Mouse (Mus musculus) megakaryocyte, adult 5-6 weeks (primary cell): ENCODE data around the gene Foxj3. TPM values are rescaled to one million over a fixed set of nuclear protein-coding genes. Genes with fewer than 3 reads are reported as not detected.

Experiments
- ATAC-seq: 2 replicates; pipeline ENCODE4 v1.8.0; 2016; ENCODE audit warnings: mild to moderate bottlenecking, inconsistent platforms; ENCODE audit not compliant: poor library complexity, severe bottlenecking
- total RNA-seq, 2 experiments: library from RNA; stranded (forward) in 1 of 2; stranded (reverse) in 1 of 2; fragments of 153-499, 151-499 nt in 1 of 2; fragments of 221-1000, 200-1000 nt in 1 of 2; gene quantifications; 2 replicates each; pipeline versions ENCODE4 v1.2.3 to v1.2.4; 2015 to 2017

The Foxj3 gene
- total RNA-seq, 2 experiments from 2014 or later, result 13.4 to 31.6 TPM

- no peak for ATAC-seq
Observed at GRCm38 (mm10) chr4:119566322-119566835, 29.6 kb downstream of the Foxj3 start.

DNA sequence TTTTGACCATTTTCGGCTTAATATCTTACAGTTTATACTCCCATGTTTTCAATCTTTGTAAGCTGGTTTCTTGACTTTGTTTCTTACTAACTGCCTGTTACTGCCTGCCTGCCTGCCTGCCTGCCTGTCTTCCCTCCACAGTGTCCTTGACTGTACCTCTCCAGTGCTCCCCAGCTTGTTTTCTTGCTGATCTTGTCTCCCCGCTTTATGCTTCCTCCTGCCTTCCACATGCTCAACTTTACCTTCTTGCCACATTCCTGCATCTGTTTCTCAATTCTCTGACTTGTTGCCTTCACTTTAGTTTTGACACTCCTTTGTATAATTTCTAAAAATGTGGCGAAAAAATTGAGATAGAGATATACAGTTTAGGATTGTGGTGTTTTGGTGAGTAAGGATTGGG lies 35.9 kb downstream of the Foxj3 start:
- ATAC-seq, result peak; percentile 51

- ATAC-seq, result no peak
Observed at GRCm38 (mm10) chr4:119574504-119574903, 37.7 kb downstream of the Foxj3 start.

DNA sequence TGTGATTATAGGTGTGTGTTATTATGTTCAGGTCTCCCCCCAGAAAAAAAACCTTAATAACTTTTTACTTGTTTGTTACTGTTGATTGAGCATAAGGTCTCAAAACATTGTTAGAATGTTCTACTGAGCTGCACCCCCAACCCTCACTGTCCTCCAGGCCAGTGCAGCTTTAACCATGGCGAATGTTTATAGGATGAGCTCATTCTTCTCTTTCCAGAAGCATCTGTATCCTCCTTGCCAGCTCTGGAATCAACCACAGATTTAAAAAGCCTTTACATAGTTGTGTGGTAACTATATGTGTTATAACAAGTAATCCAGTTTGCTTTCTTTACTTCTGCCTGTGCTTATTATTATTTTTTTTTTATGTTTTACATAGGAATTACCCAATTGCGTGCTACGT lies 38.7 kb downstream of the Foxj3 start:
- ATAC-seq, result no peak

DNA sequence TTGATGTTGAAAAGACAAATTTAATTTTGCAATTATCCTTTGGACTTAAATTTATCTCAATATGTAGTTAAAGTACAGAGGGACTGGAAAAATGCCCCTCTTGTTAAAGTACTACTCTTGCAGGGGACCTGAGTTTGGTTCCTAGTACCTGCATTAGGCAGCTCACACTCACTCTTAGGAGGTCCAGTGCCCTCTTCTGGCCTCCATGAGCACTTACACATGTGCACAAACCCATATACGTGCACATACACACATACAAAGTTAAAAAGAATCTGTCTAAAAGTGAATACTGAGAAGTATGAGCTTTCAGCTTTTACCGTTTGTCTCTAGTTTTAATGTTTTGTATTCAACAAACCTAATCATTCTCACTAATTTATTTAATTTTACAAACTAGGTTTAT lies 51.2 kb downstream of the Foxj3 start:
- no peak for ATAC-seq

GRCm38 (mm10) chr4:119589423-119589822 lies 52.6 kb downstream of the Foxj3 start:
- ATAC-seq, result no peak

DNA sequence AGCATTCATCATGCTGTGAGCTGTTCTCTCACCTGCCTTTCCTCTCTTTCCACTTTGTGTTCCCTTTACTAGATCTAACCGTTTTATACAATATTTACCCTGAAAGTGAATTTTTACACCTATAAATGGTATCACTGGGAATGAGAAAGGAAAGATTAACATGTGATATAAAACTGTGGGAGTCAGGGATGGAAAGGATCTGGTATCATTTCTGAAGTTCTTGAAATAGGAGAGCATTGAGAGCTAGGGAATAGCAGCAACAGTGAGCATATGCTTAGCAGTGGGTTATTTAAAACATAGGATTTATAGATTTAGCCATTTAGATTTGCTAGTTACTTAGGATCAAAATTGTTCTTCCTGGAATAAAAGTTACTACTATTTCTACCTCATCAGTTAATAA lies 53.2 kb downstream of the Foxj3 start:
- no peak for ATAC-seq

GRCm38 (mm10) chr4:119592479-119592878 lies 55.7 kb downstream of the Foxj3 start:
- ATAC-seq, result no peak

DNA sequence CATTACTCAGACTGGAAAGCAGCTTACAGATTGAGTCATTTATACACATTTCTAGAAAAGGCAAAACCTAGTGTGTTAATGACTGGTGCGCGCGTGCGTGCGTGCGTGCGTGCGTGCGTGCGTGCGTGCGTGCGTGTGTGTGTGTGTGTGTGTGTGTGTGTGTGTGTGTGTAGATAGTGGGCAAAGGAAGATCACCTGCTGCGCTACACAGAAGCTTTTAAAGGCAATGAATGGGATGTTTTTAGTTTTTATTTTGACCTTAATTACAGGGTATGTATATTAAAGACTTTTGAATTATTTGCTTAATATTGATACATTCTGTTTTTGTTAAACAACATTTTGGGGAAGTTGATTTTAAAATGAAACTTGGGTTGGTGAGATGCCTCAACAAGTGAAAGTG lies 57.5 kb downstream of the Foxj3 start:
- no peak for ATAC-seq

DNA sequence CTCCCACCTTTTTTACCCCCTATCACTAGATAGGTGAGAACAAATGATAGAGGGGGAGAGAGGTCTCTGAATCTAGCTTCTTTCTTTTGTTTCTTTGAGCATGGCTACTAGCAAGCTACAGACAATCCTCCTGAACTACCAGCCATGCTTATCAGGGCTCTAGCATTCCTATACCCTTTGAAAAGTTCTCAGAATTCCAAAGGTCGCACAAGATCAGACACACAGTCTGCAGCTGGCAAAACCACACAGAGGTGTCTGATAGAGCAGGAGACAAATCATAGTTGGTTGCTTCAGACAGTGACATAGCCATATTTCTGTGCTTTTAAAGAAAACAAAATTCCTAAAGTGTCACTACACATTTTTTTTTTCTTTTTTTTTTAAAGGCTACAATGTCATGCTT lies 62.8 kb downstream of the Foxj3 start:
- no peak for ATAC-seq

GRCm38 (mm10) chr4:119609488-119609887 lies 72.7 kb downstream of the Foxj3 start:
- peak; percentile 91 for ATAC-seq

GRCm38 (mm10) chr4:119614078-119614477 lies 77.3 kb downstream of the Foxj3 start:
- peak; percentile 65 for ATAC-seq

DNA sequence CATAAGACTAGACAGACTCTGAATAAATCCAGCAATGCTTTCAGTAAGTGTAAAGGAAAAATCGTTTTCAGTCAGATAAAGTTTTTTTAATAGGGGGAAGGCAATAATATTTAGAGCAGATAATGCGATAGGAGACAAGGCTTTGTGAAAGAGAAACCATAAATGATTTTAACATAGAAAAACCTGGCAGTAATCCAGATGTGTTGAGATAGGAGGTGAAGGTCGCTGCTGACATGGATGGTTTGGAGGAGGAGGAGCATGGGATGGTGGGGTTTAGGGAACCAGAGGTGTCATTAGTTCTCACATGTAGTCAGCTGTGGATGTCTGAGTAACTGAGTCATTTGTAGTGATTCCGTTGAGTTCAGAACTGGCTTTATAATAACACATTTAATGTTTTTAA lies 77.9 kb downstream of the Foxj3 start:
- ATAC-seq, result no peak

DNA sequence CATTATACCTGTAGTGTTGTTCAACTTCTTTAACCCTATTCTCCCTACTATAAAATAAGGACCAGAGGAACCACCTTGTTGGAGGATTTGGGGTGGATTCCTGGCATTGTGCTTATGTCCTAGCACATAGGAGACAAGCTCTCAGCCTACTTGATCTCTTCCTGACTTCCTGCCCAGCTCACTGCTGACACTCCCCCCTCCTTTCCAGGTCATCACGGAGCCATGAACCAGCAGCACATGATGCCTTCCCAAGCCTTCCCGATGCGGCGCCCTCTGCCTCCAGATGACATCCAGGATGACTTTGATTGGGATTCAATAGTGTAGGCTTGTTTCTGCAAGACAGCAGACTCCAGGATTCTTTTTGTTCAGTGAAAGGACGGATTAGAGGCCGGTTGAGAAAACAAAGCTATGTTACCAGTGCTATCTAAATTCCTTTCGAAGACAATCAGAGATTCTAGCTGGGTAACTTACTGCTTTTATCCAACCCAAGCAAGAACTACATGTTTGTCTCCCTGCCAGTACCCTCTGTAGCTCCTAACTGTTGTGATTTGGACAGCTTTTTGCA lies 89.4 kb downstream of the Foxj3 start:
- ATAC-seq, result no peak

GRCm38 (mm10) chr4:119626876-119627275 lies 90.1 kb downstream of the Foxj3 start:
- ATAC-seq, result no peak

DNA sequence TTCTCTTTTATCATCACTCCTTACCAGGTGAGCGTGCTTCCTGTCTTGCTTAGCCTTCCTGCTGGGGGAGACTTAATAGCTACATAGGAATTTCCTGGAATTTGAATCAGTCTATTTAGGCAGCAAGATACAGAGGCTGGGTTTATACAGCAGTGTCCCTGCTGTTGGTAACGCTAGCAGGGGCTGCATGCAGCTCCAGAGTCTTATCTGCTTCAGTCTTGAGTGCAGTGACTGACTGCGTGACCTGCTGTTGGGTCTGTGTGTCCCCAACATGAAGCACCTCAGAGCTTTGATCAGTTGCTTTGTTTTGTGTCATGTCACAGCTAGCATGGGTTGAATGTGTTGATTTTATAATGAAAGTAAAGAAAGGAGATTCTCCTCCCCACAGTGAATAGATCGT lies 90.5 kb downstream of the Foxj3 start:
- no peak for ATAC-seq

- peak; percentile 67 for ATAC-seq
Observed at GRCm38 (mm10) chr4:119628363-119628762, 91.6 kb downstream of the Foxj3 start.

DNA sequence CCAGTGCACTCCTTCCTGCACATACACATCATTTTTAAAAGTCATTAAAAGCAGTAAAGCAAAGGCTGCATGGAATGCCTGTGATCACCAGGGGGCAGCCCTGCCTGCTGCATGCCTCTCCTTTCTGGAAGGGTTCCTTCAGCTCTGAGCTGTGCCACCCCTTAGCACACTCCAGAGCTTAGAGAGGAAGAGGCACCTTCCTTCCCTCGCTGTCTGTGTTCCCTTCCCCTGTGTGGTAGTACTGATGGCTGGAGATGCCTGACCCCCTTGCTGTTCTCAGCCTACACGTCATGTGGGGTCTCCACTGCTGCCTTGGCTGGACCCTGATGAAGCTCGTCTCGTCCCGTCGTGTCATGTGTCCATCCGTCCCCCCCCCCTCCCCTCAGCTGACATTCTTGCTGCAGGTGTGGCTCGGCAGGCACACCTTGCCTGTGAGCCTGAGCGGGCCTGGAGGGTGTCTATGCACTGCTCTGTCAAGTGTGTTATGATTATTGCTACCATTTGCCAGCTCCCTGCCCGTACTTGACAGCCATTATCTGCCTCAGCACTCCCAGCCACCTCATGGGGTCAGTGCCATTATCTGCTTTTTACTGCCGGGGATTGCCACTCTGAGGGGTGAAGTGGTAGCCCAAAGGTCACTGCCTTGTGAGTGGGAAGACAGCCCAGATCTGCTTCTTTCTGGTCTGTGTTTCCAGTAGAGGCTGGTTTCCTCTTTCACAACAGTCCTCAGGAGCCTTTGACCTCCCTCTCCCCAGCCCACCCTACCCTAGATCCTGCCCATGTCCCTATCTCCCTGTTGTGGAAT lies 94.5 kb downstream of the Foxj3 start:
- peak; percentile 43; the same call in 1 of the 2 replicates for ATAC-seq

GRCm38 (mm10) chr4:119632721-119633120 lies 95.9 kb downstream of the Foxj3 start:
- no peak for ATAC-seq

DNA sequence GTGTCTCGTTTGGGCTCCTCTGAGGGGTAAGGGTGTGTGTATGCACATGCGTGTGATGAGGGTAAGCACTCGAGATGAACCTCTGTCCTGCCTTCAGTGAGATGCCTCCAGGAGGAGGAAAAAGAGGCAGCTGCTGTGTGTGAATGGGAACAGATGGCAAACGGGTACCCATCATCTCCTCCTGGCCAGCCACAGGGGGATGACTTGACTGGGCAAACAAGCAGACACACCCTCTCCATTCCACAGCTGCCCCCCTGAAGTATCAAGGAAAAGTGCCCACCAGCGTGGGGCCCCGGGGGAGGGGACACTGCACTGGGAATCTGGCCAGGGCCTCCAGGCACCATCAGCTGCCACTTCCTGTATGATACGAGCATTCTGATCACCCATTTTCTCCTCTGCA lies 96.5 kb downstream of the Foxj3 start:
- ATAC-seq, result no peak

GRCm38 (mm10) chr4:119633948-119634347 lies 97.1 kb downstream of the Foxj3 start:
- no peak for ATAC-seq

GRCm38 (mm10) chr4:119634908-119635660 lies 98.3 kb downstream of the Foxj3 start:
- no peak for ATAC-seq
